Mouse (Mus musculus): ENCODE results near the gene Krt8. TPM values are rescaled to one million over a fixed set of nuclear protein-coding genes. Genes with fewer than 3 reads are reported as not detected.
"Not testable (repeated sequence)": the region's sequence is repeated elsewhere in the genome, so short reads cannot be mapped to it uniquely, and the experiment has no call there.

Gene Krt8
- polyA plus RNA-seq, 1 experiment from 2014 or later, result 86.3 TPM

DNA sequence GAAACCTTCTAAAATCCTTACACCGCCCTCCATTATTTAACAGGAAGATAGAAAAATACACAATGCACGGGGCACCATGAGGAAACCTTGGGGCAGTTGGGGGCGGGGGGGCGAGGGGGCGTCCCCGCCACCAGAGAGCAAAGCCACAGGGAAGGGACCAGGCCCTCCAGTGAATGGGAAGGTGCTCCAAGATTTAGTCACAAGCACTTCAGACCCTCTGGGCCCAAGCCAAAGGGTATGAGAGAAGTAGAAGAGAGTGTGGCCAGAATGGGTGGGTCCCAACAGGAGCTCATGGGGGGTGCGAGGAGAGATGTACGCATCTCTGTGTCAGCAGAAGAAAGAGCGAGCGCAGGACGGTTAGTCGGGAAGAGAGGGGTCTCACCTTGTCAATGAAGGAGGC, 766 bp downstream of the Krt8 start:
- 7% methylated on average over 12 of the region's 12 CpGs for WGBS
- Histone ChIP-seq H3K4me3 (peak overlapping the region; percentile 58), H3K27me3 (replicated peaks; ENCODE audit: low read depth, poor library complexity, severe bottlenecking) (peaks cover 87% of the 10 kb centered on the region), H3K27ac (replicated peaks) (peak overlapping the region; percentile 81; the same call in 1 of the 2 replicates), H3K4me1 (peaks cover 64% of the 10 kb centered on the region), H3K9me3 (no peaks in the 10 kb centered on the region), H3K36me3 (replicated peaks) (peaks cover 3% of the 10 kb centered on the region; the same call in 1 of the 2 replicates)
- no peak for DNase-seq (ENCODE audit: low spot score)

DNA sequence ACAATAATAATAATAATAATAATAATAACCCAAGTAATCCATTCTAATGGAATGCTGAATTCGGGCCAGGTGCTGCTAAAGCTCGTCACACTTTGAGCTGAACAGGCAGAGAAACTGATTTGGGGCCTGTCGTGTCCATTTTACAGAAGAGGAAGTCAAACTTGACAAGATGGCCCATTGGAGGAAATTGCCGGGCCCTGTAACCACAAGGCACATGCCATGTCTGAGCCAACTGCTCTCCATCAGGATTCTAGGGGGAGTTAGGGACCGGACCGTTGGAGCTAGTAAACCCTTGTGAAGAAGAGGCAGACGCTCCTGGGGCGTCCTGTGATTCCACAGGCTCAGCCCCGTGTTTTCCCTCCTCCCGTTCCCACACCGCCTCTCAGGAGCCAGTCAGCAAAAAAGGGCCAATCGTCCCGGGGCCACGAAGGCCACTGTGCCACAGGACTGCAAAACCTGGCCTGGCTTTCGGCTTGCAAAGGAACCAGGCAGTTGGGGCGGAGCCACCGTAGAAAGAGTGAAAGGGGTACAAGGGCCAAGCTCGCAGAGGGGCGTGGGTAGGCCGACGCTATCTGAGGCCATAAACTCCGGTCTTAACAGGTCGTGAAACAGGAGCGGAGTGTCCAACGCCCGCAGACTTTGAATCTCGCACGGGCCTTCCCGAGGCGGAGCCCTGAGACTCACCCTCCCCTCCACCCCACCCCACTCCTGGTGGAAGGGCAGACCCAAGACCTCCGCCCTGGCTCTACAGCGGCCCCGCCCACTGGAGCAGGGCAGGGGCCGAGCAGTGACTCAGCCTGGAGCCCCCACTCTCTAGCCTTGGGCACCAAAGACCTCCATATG, 1.4 kb downstream of the Krt8 start:
- peak; percentile 86 for DNase-seq (ENCODE audit: low spot score)
- H3K36me3 ChIP-seq (replicated peaks), result peaks cover 6% of the 10 kb centered on the region; the same call in 1 of the 2 replicates
- 2% methylated on average over 34 of the region's 34 CpGs for WGBS
- H3K27me3 ChIP-seq (replicated peaks; ENCODE audit: low read depth, poor library complexity, severe bottlenecking), result peaks cover 88% of the 10 kb centered on the region
- peaks cover 59% of the 10 kb centered on the region for H3K4me1 ChIP-seq
- peak overlapping the region; percentile 58 for H3K4me3 ChIP-seq
- no peaks in the 10 kb centered on the region for H3K9me3 ChIP-seq
- H3K27ac ChIP-seq (replicated peaks), result peak overlapping the region; percentile 81

DNA sequence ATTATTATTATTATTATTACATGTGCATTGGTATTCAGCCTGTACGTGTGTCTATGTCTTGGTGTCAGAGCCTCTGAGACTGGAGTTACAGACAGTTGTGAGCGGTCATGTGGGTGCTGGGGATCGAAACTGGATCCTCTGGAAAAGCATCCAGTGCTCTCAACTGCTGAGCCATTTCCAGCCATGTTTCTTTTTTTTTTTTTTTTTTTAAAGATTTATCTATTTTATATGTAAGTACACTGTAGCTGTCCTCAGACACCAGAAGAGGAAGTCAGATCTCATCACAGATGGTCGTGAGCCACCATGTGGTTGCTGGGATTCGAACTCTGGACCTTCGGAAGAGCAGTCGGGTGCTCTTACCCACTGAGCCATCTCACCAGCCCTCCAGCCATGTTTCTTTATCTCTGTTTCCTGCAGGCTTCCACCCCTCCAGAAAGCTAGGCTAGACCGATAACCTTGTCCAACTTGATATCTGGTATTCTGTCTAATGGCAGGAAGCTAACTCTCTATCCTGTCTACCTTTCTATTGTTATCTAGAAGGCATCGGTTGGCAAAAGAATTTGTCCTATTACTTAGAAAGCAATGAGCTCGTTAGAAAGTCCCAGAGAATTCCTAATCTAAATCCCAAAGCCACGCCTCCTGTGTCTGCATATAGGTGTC, 4.5 kb downstream of the Krt8 start:
- Histone ChIP-seq H3K27me3 (replicated peaks; ENCODE audit: low read depth, poor library complexity, severe bottlenecking) (peaks cover 58% of the 10 kb centered on the region), H3K9me3 (peaks cover 4% of the 10 kb centered on the region; the same call in 1 of the 2 replicates), H3K4me1 (peaks cover 33% of the 10 kb centered on the region), H3K4me3 (no peak overlapping the region), H3K36me3 (replicated peaks) (peaks cover 11% of the 10 kb centered on the region; the same call in 1 of the 2 replicates), H3K27ac (replicated peaks) (no peak overlapping the region)
- 88% methylated on average over 11 of the region's 11 CpGs for WGBS
- no peak for DNase-seq (ENCODE audit: low spot score)

DNA sequence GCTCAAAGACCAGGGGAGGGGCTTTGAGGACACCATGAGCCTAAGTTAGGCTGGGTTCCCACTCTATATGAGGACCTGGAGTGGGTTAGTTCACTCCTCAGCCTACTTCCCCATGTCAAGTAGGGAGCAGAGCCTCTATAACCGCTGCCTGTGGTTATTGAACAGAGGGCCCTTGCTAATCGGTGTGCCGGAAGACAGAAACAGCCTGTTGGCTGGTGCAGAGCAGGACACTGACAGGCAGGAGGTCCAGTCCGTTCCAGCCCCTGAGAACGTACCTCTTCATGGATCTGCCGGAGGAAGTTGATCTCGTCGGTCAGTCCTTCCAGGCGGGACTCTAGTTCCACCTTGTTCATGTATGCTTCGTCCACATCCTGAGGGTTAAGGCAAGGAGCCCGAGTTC, 5.1 kb downstream of the Krt8 start:
- H3K4me3 ChIP-seq, result no peak overlapping the region
- peaks cover 27% of the 10 kb centered on the region for H3K4me1 ChIP-seq
- no peak for DNase-seq (ENCODE audit: low spot score)
- peaks cover 11% of the 10 kb centered on the region; the same call in 1 of the 2 replicates for H3K36me3 ChIP-seq (replicated peaks)
- no peak overlapping the region for H3K27ac ChIP-seq (replicated peaks)
- peaks cover 4% of the 10 kb centered on the region; the same call in 1 of the 2 replicates for H3K9me3 ChIP-seq
- WGBS, result 91% methylated on average over 11 of the region's 11 CpGs
- peaks cover 56% of the 10 kb centered on the region for H3K27me3 ChIP-seq (replicated peaks; ENCODE audit: low read depth, poor library complexity, severe bottlenecking)

DNA sequence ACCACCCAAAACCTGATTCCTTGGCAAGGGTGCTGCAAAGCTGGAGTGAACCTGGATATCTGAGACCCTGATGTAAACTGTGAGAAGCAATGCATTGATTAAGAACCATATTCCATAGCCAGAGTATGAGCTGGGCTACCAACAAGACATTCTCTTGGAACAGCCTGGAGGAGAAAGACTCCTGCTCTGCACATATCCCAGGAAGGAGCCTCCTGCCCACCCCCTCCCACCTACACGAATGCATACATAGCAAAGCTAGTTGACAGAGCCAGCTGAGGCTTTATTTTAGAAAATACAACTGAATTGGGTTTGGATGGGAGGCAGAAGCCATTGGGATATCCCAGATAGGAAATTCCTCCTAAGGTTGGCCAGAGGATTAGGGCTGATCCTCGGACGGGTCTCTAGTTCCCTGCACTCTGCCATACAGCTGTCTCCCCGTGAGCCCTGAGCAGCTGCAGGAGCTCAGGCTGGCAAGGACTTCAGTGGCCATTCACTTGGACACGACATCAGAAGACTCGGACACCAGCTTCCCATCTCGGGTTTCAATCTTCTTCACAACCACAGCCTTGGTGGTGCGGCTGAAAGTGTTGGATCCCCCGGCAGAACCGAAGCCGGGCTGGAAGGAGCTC, 7.7 kb downstream of the Krt8 start:
- not testable (repeated sequence) for H3K9me3 ChIP-seq; DNase-seq (ENCODE audit: low spot score); H3K4me3 ChIP-seq; H3K27ac ChIP-seq (replicated peaks); H3K4me1 ChIP-seq
- Histone ChIP-seq H3K36me3 (replicated peaks) (peaks cover 11% of the 10 kb centered on the region; the same call in 1 of the 2 replicates), H3K27me3 (replicated peaks; ENCODE audit: low read depth, poor library complexity, severe bottlenecking) (peaks cover 32% of the 10 kb centered on the region)
- WGBS, result 85% methylated on average over 11 of the region's 11 CpGs

DNA sequence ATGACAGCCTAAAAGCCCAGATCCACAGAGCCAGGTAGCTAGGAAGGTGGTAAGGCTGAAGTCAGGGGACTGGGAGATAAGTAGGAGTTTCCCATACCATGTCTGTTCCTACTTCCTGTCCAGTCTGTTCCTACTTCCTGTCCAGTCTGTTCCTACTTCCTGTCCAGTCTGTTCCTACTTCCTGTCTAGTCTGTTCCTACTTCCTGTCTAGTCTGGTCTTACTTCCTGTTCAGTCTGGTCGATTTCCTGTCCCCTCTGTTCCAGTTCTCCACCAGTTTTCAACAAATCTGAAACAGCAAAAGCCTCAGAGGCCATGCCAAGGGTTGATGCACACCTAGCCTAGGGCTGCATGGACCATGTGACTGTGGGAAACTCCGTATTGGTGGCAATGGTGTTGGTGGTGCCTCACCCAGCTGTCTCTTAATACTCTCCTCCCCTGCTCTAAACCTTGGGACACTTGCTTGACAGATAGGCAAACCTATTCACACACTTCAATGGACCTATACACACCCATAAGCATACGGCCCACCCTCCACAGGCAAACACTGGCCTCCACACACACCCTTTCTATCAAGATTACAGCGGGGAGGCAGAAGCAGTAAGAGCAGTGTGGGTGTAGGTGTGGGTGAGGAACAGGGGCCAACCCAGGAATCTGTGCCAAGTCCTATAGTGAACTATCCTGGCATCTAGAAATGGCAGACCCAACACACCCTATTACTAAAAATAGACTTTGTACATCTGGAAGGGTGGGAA, 8.6 kb downstream of the Krt8 start:
- DNase-seq (ENCODE audit: low spot score), result no peak
- H3K27ac ChIP-seq (replicated peaks), result no peak overlapping the region; the same call in 1 of the 2 replicates
- 88% methylated on average over 4 of the region's 4 CpGs for WGBS

DNA sequence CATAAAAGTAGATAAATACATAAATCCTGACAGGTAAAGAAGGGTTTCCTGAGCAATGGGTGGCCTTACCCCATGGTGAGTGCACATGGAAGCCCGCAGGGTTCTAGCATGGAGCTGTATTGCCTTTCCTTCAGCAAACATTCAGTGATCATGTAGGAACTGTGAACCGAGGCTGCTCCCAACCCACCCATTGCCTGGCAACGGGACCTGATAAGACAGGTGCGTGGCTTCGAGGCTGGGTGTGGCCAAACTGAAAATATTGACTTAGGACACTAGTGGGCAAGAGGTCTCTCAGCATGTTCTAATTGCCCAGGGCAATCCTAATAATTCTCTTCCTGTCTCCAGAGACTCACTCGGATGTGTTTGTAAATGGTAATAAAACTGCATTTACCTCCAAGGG, 9.9 kb downstream of the Krt8 start:
- Histone ChIP-seq H3K4me1 (0 out of 2 replicates have a peak, but pooled peaks cover 3% of the 10 kb centered on the region), H3K27me3 (replicated peaks; ENCODE audit: low read depth, poor library complexity, severe bottlenecking) (peaks cover 24% of the 10 kb centered on the region), H3K9me3 (peaks cover 4% of the 10 kb centered on the region; the same call in 1 of the 2 replicates), H3K4me3 (no peak overlapping the region), H3K36me3 (replicated peaks) (peaks cover 11% of the 10 kb centered on the region; the same call in 1 of the 2 replicates), H3K27ac (replicated peaks) (no peak overlapping the region)
- DNase-seq (ENCODE audit: low spot score), result no peak
- 93% methylated on average over 6 of the region's 6 CpGs for WGBS

More for the DNA sequence above, 8.6 kb downstream of the Krt8 start:
- H3K4me3 ChIP-seq, result no peak overlapping the region
- H3K27me3 ChIP-seq (replicated peaks; ENCODE audit: low read depth, poor library complexity, severe bottlenecking), result peaks cover 26% of the 10 kb centered on the region
- peaks cover 4% of the 10 kb centered on the region; the same call in 1 of the 2 replicates for H3K9me3 ChIP-seq
- H3K4me1 ChIP-seq, result 0 out of 2 replicates have a peak, but pooled peaks cover 3% of the 10 kb centered on the region
- peaks cover 11% of the 10 kb centered on the region; the same call in 1 of the 2 replicates for H3K36me3 ChIP-seq (replicated peaks)

DNA sequence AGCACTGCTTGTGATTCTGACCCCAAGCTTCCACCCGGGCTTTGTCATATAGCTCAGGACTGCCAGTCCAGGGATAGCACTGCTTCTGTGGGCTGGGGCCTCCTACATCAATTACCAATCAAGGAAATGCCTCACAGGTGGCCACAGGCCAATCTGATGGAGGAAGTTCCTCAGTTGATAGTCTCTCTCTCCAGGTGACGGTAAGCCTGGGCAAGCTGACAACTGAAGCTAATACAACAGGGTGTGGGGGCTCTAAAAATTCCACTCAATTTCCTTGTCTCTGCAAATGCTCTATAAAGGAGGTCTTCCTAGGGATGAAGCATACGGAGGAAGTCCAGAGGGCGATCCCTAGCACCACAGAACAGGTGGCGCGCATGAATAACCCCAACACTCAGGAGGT, 13.3 kb downstream of the Krt8 start:
- H3K27me3 ChIP-seq (replicated peaks; ENCODE audit: low read depth, poor library complexity, severe bottlenecking), result 0 out of 2 replicates have a peak, but pooled peaks cover 13% of the 10 kb centered on the region
- H3K4me3 ChIP-seq, result no peak overlapping the region
- H3K4me1 ChIP-seq, result peaks cover 6% of the 10 kb centered on the region
- peaks cover 4% of the 10 kb centered on the region; the same call in 1 of the 2 replicates for H3K9me3 ChIP-seq
- no peak for DNase-seq (ENCODE audit: low spot score)
- no peak overlapping the region for H3K27ac ChIP-seq (replicated peaks)
- 90% methylated on average over 6 of the region's 6 CpGs for WGBS
- H3K36me3 ChIP-seq (replicated peaks), result 0 out of 2 replicates have a peak, but pooled peaks cover 5% of the 10 kb centered on the region

DNA sequence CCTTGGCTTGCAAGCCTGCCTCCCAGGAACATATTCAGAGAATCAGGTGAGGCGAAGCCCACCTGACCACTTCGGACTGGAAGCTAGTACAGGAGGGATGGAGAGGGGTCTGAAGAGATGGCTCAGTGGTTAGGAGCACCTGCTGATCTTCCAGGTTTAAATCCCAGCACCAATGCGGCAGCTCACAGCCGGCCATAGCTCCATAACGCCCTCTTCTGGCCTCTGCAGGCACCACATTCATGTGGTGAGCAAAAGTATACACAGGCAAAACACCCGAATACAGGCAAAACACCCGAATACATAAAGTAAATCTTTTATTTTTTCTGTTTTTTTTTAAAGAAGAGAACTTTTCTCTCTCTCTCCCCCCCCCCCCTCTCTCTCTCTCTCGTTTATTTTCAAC, 15.6 kb downstream of the Krt8 start:
- Histone ChIP-seq H3K27me3 (replicated peaks; ENCODE audit: low read depth, poor library complexity, severe bottlenecking) (0 out of 2 replicates have a peak, but pooled peaks cover 7% of the 10 kb centered on the region), H3K4me1 (peaks cover 17% of the 10 kb centered on the region), H3K9me3 (no peaks in the 10 kb centered on the region), H3K27ac (replicated peaks) (no peak overlapping the region), H3K4me3 (no peak overlapping the region), H3K36me3 (replicated peaks) (no peaks in the 10 kb centered on the region)
- WGBS, result 66% methylated on average over 8 of the region's 8 CpGs
- DNase-seq (ENCODE audit: low spot score), result no peak

DNA sequence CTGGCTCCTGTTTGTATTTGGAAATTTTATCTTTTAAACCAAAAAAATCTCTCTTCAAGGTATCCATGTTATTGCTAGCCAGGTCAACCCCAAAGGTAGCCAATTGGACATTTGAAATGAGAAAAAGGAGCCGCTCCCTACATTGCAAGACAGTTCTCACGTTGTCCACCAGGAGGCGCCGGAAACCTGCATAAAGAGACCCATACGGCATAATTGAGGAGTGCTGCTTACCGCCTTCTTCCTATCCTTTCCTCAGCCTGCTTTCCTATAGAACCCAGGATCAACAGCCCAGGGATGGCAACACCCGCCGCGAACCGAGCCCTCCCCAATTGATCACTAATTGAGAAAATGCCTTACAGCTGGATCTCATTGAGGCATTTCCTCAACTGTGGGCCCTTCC, 16.2 kb downstream of the Krt8 start:
- Histone ChIP-seq H3K4me3 (no peak overlapping the region), H3K9me3 (no peaks in the 10 kb centered on the region), H3K27ac (replicated peaks) (no peak overlapping the region), H3K27me3 (replicated peaks; ENCODE audit: low read depth, poor library complexity, severe bottlenecking) (0 out of 2 replicates have a peak, but pooled peaks cover 7% of the 10 kb centered on the region), H3K4me1 (peaks cover 21% of the 10 kb centered on the region), H3K36me3 (replicated peaks) (no peaks in the 10 kb centered on the region)
- under 1% methylated on average over 10 of the region's 10 CpGs for WGBS
- DNase-seq (ENCODE audit: low spot score), result peak; percentile 88

DNA sequence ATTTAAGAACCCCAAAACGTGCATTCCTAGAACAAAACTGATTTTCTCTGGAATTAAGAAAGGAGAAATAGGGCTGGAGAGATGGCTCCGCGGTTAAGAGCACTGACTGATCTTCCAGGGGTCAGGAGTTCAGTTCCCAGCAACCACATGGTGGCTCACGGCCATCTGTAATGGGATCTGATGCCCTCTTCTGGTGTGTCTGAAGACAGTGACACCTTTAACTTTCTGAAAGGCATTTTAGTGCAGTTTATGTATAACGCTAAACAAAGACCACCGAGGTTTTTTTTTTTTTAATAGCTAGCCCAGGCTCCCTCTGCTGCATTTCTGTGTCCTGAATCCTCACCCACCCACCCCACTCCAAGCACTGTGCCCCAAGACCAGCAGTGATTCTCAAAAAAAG, 19.5 kb downstream of the Krt8 start:
- DNase-seq (ENCODE audit: low spot score), result no peak
- Histone ChIP-seq H3K27ac (replicated peaks) (peak overlapping the region; percentile 80), H3K4me1 (peaks cover 24% of the 10 kb centered on the region), H3K27me3 (replicated peaks; ENCODE audit: low read depth, poor library complexity, severe bottlenecking) (peaks cover 3% of the 10 kb centered on the region; the same call in 1 of the 2 replicates), H3K9me3 (no peaks in the 10 kb centered on the region), H3K36me3 (replicated peaks) (no peaks in the 10 kb centered on the region), H3K4me3 (peak overlapping the region; percentile 45; the same call in 1 of the 2 replicates)
- 16% methylated on average over 6 of the region's 6 CpGs for WGBS

Measured in embryonic facial prominence, embryonic 10.5 days (tissue).